Mouse (Mus musculus): ENCODE measurements at regions not wholly inside any gene's neighbourhood (a gene's known extent, or its start where the extent isn't known, plus 50 kb on each side); places are given as distances from the start of the nearest gene placed in this dataset.

DNA sequence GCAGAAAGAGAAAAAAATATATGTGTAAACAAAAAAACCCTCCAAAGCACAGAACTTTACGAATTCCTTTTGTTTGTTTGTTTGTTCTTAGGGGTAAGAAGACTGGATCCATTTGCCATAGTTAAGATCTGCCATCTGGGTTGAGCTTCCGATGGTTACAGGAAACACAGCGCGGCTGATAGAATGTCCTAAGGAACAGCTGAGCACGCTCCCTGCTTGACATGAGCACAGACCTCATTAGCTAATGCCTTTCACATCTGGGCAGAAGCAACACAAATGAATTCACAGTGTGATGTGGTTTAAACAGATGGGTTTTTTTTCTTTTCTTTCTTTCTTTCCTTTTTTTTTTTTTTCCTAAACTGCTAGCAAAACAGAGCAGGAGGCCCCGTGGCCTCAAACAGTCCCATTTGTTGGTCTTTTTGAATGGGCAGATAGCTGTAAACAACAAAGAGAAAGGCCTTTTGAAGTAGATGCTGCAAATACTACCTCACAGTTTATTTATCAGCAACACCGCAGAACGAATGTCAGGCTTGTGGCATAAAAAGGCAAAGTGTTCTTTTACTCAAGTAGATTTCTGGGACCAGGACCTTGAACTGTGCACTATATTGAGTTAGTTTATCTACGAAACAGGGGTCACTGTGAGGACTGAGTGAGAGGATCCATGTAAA, 61.0 kb upstream of the Raph1 start:
- peak; percentile 64 for DNase-seq (ENCODE audit: low read depth)
- no peak for TF ChIP-seq CTCF (IDR thresholded peaks at IDR 0.05; ENCODE audit: borderline replicate concordance, extremely low read depth, insufficient read depth, insufficient read length)
- TF ChIP-seq POLR2A (IDR thresholded peaks at IDR 0.05; ENCODE audit: borderline replicate concordance, extremely low read depth, insufficient read depth, insufficient read length, poor library complexity, severe bottlenecking) = no peak

DNA sequence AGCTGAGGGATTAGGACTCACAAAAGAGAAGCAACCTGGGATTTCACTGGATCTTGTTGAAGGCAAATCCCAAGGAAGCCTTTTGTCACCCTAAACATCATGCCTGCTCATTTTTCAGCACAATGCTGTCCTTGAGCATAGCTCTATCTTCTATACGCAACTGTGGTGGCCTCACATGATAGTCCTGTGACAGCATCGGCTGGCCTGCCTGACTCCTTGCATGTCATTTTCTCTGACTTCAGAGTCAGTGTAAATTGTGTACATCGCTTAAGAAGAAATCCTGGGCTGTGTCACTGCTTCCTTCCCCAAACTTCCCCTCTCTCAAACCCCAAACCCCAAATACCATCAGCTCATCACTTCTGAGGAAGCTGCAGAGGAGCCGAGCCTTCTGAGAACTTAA, 60.5 kb upstream of the Raph1 start:
- TF ChIP-seq CTCF (IDR thresholded peaks at IDR 0.05; ENCODE audit: borderline replicate concordance, extremely low read depth, insufficient read depth, insufficient read length) (no peak), POLR2A (IDR thresholded peaks at IDR 0.05; ENCODE audit: borderline replicate concordance, extremely low read depth, insufficient read depth, insufficient read length, poor library complexity, severe bottlenecking) (no peak)
- peak; percentile 32 for DNase-seq (ENCODE audit: low read depth)

DNA sequence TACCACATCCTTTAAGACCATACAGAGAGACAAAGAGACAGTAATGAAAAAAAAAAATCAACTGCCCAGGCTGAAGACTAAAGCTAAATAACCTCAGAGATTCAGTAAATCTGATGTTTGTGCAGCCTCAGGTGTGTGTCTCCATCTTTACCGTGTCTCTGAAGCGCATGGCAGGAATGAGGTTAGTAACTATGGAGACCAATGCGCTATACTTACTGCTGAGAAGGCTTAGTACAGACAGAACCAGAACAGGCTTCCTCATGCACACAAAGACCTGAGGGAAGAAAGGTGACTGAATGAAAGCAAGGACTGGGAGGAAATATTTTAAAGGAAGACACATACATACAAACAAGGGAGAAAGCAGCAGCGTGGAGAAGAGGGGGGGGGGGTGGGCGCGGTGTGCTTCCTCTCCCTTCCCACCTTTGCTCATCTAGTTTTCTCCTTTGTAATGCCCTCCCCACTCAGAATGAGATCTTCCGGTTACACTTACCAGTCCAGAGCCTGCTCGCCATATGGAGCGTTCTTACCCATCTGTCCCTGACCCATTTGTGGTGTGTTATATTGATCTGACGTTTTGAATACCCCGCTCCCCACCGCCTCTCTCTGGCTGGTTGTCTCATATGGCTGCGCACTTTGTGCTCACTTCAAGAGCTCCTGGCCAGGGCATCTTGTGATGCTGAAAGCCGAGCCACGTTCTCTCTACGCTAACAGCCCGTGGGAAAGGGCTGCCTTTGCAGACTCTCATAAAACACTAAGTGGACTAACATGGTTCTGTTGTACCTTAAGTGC, 59.0 kb upstream of the Raph1 start:
- no peak for TF ChIP-seq POLR2A (IDR thresholded peaks at IDR 0.05; ENCODE audit: borderline replicate concordance, extremely low read depth, insufficient read depth, insufficient read length, poor library complexity, severe bottlenecking)
- TF ChIP-seq CTCF (IDR thresholded peaks at IDR 0.05; ENCODE audit: borderline replicate concordance, extremely low read depth, insufficient read depth, insufficient read length) = no peak
- peak; percentile 78 for DNase-seq (ENCODE audit: low read depth)

DNA sequence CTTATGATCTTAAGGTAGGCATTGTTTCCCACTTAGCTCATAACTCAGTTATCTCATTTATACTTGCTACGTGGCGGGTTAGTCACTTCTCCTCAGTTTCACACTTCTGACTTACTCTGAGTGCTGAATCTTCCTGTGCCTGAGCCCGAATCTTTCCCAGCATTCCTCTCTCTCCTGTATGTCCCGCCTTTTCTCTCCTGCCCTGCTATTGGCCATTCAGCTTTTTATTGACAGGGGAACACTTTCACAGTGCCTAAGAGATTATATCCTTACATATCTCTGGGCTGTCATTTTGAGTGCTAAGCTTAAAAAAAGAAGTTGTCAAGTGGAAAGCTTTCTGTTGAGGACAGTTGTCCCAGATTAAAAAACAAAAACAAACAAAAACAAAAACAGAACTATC, 57.3 kb upstream of the Raph1 start:
- no peak for TF ChIP-seq CTCF (IDR thresholded peaks at IDR 0.05; ENCODE audit: borderline replicate concordance, extremely low read depth, insufficient read depth, insufficient read length)
- TF ChIP-seq POLR2A (IDR thresholded peaks at IDR 0.05; ENCODE audit: borderline replicate concordance, extremely low read depth, insufficient read depth, insufficient read length, poor library complexity, severe bottlenecking) = no peak

DNA sequence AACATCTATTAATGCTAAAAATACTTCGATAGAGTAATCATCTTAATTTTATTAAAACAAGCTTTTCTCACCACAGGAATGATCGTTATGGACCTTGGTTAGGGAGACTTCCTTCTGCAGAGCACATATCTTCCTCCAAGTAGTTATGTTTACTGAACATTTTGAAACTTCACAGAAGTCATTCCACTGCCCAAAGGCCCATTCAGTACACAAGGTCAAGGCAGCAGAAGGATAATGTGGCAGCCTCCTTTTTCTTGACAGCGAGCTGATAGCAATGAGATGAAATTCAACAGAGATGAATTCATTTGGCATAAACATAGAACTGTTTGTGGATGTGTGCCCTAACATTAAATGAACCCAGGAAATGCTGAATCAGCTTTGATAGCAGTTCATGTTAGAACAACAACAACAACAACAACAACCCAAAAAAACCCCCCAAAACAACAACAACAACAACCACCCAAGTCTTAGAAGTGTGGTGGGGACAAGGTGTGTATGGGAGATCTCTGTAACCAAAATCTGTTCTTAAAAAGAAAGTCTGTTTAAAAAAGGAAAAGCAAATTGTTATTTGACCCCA, 56.6 kb upstream of the Raph1 start:
- no peak for DNase-seq (ENCODE audit: low read depth)
- no peak for TF ChIP-seq CTCF (IDR thresholded peaks at IDR 0.05; ENCODE audit: borderline replicate concordance, extremely low read depth, insufficient read depth, insufficient read length)
- no peak for TF ChIP-seq POLR2A (IDR thresholded peaks at IDR 0.05; ENCODE audit: borderline replicate concordance, extremely low read depth, insufficient read depth, insufficient read length, poor library complexity, severe bottlenecking)

More for the DNA sequence above, 57.3 kb upstream of the Raph1 start:
- DNase-seq (ENCODE audit: low read depth) = no peak

DNA sequence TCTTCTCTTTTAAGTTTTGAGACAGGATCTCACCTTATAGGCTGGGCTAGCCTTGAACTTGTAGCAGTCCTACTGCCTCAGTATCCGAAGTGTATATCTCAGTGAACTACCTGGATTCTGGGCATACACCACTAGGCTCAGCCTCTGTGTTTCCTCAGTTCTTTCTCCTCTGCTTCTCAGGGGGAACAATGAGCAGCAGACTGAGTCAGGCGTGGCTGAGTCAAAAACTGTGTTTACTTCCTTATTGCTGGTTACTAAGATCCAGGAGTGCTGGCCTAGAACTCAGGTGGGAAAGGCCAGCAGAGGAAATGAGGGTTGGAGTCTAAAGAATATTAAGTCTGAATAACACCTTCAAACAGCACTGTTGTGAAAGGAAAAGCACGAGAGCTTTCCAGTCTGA, 54.9 kb upstream of the Raph1 start:
- DNase-seq (ENCODE audit: low read depth) = no peak
- TF ChIP-seq CTCF (IDR thresholded peaks at IDR 0.05; ENCODE audit: borderline replicate concordance, extremely low read depth, insufficient read depth, insufficient read length) (no peak), POLR2A (IDR thresholded peaks at IDR 0.05; ENCODE audit: borderline replicate concordance, extremely low read depth, insufficient read depth, insufficient read length, poor library complexity, severe bottlenecking) (no peak)

DNA sequence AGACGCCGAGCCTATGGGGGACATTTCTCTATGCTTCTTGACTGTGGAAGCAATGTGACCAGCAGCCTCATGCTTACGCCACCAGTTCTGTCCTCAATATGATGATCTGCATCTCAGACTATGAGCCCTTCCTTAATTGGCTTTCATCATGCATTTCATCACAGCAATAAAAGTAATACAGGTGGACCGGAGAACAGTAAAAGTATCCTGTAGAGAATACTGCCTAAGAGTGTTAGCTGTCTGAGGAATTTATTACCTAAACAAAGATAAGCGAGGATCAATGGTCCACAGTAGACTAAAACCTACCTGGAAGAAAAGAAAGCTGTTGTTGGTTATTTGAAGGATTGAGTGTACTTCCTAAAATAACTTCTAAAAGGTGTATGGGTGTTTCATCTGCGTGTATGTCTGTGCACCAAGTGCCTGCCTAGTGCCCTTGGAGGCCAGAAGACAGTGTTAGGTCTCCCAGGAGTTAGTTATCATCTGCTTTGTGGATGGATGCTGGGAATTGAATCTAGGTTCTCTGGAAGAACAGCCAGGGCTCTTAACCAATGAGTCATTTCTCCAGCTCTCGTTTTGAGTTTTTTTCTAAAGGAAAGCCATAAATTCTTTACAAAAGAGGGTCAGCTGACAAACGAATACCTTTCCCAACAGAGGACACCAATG, 54.3 kb upstream of the Raph1 start:
- TF ChIP-seq POLR2A (IDR thresholded peaks at IDR 0.05; ENCODE audit: borderline replicate concordance, extremely low read depth, insufficient read depth, insufficient read length, poor library complexity, severe bottlenecking) (no peak), CTCF (IDR thresholded peaks at IDR 0.05; ENCODE audit: borderline replicate concordance, extremely low read depth, insufficient read depth, insufficient read length) (no peak)

DNA sequence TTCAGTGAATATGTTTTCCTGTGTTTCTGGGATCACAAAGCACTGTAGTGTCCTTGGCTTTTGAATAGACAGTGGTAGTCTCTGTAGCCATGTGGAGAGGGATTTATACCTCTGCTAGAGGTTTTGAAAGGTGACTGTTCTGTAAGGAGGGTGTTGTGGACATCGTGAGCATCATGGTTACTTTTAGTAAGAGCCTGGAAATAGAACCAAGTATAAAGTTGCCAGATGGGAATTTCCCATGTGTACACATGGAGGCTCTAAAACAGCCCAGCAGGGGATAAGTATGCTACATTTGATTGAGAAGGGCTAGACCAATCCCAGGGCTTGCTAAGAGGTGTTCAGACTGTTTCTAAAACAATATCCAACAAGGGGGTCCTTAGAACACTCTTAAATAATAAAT, 51.5 kb upstream of the Raph1 start:
- TF ChIP-seq POLR2A (IDR thresholded peaks at IDR 0.05; ENCODE audit: borderline replicate concordance, extremely low read depth, insufficient read depth, insufficient read length, poor library complexity, severe bottlenecking) = no peak
- no peak for TF ChIP-seq CTCF (IDR thresholded peaks at IDR 0.05; ENCODE audit: borderline replicate concordance, extremely low read depth, insufficient read depth, insufficient read length)
- DNase-seq (ENCODE audit: low read depth) = no peak

More for the DNA sequence above, 54.3 kb upstream of the Raph1 start:
- DNase-seq (ENCODE audit: low read depth) = no peak

DNA sequence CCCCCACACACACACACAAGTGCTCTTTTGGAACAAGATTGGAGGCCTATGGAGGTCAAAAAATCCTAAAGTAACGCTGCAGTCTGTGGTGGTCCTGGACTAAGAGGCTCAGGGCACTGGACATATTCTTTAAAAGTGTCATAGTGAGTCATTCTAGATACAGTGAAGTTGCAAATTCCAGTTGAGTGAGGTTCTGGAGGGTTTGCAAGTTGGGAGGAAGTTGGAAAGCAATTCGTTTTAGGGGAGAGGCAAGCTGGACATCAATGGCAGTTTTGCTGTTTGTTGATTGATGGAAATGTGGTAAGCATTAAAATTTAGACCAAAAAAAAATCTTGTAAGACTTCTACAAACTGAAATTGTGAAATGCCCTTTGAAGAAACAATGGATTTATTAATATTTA, 50.0 kb upstream of the Raph1 start:
- TF ChIP-seq POLR2A (IDR thresholded peaks at IDR 0.05; ENCODE audit: borderline replicate concordance, extremely low read depth, insufficient read depth, insufficient read length, poor library complexity, severe bottlenecking) (no peak), CTCF (IDR thresholded peaks at IDR 0.05; ENCODE audit: borderline replicate concordance, extremely low read depth, insufficient read depth, insufficient read length) (no peak)
- DNase-seq (ENCODE audit: low read depth) = no peak

All from brain, embryonic 14.5 days (tissue).